Mouse (Mus musculus): ENCODE measurements at regions not wholly inside any gene's neighbourhood (a gene's known extent, or its start where the extent isn't known, plus 50 kb on each side); places are given as distances from the start of the nearest gene placed in this dataset.

GRCm38 (mm10) chr10:8136662-8137061, 180.6 kb upstream of the Tab2 start:
- no peak for TF ChIP-seq GATA1 (IDR thresholded peaks at IDR 0.05; ENCODE audit: low read length)

DNA sequence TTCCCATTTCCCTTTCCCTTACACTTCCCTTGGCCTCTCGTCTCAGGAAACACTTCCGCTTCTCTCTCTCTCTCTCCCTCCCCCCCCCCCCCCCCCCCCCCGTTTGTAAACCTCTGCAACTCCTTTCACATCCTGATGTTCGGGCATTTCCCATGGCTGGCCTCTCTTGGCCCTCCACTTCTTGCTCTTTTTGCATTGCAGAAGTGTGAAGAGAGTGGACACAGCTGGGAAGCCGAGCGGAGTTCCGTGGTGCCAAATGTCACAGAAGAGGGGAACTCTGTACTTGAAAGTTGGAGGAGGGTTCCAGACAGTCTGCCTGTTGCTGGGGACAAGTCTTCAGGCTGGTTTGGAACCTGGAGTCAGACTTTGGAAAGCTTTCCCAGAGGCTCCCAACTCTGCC, 179.2 kb upstream of the Tab2 start:
- no peak for TF ChIP-seq GATA1 (IDR thresholded peaks at IDR 0.05; ENCODE audit: low read length)

GRCm38 (mm10) chr10:8134398-8134797, 178.4 kb upstream of the Tab2 start:
- TF ChIP-seq GATA1 (IDR thresholded peaks at IDR 0.05; ENCODE audit: low read length): no peak

DNA sequence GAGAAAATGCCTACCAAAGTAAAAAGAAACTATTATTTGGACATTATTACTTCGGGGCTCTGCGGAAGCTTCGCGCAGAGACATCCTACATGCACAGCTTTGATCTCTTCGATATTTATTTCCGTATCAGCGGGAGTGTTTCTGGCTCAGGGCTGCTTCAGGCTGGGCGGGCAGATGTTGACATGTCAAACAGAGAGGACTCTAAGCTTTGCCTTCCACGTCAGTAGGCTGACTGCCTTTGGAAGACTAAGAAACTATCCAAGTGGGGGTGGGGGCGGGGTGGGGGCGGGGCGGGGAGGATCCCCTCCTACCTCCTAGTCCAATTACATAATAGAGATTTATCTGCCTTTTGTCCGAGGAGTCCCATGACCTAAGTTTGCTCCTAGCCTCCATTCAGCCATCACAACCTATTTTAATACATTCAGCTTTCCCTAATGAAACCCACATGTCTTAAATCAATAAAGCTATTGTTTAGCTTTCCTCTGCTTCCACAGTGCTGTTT, 177.5 kb upstream of the Tab2 start:
- no peak for TF ChIP-seq GATA1 (IDR thresholded peaks at IDR 0.05; ENCODE audit: low read length)

- no peak for TF ChIP-seq GATA1 (IDR thresholded peaks at IDR 0.05; ENCODE audit: low read length)
Observed at GRCm38 (mm10) chr10:8132795-8133194, 176.8 kb upstream of the Tab2 start.

GRCm38 (mm10) chr10:8130472-8131241, 174.6 kb upstream of the Tab2 start:
- peak; percentile 93 for TF ChIP-seq GATA1 (IDR thresholded peaks at IDR 0.05; ENCODE audit: low read length)

- TF ChIP-seq GATA1 (IDR thresholded peaks at IDR 0.05; ENCODE audit: low read length): no peak
Observed at GRCm38 (mm10) chr10:8130057-8130456, 174.0 kb upstream of the Tab2 start.

- TF ChIP-seq GATA1 (IDR thresholded peaks at IDR 0.05; ENCODE audit: low read length): no peak
Observed at GRCm38 (mm10) chr10:8124124-8124523, 168.1 kb upstream of the Tab2 start.

DNA sequence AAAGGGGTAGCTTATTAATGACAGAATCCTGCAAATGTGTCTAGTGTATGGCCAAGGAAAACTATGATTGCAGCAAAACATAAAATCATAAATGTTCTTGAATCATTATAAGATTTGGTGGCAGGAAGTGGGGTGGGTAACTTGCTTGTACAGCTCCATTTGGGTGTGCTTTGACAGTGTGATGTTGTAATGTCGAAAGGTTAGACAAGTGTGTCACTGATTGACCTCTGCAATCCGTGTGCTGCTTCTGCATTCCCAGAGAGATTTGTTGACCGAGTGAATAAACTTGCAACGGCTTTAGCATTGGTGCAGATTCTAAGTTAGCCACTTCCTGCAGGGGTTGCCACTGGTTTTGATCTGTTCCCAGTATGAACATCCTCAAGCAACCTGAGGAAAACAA, 165.9 kb upstream of the Tab2 start:
- no peak for TF ChIP-seq GATA1 (IDR thresholded peaks at IDR 0.05; ENCODE audit: low read length)

GRCm38 (mm10) chr10:8116821-8117220, 160.8 kb upstream of the Tab2 start:
- TF ChIP-seq GATA1 (IDR thresholded peaks at IDR 0.05; ENCODE audit: low read length): no peak

- no peak for TF ChIP-seq GATA1 (IDR thresholded peaks at IDR 0.05; ENCODE audit: low read length)
Observed at GRCm38 (mm10) chr10:8114530-8114929, 158.5 kb upstream of the Tab2 start.

DNA sequence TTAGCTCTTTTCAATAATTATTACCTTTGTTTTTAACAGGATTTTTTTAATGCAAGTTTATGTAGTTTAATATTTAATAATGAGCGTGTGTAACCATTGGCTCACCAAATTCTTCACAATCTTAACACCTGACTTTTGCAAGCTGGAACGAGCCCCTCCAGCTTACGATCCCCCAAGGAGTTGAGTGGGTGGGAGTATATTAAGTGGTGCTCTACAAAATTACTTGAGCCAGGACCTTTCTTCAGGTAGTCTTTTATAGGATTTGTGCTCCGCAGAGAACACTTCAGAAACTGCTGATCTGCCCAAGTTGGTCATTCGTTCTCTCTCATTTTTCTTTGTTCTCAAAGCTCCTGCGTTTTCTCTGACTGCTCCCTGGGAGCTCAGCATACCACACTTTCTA, 144.5 kb upstream of the Tab2 start:
- no peak for TF ChIP-seq GATA1 (IDR thresholded peaks at IDR 0.05; ENCODE audit: low read length)

- TF ChIP-seq GATA1 (IDR thresholded peaks at IDR 0.05; ENCODE audit: low read length): no peak
Observed at GRCm38 (mm10) chr10:8095924-8096323, 139.9 kb upstream of the Tab2 start.

- no peak for TF ChIP-seq GATA1 (IDR thresholded peaks at IDR 0.05; ENCODE audit: low read length)
Observed at GRCm38 (mm10) chr10:8095206-8095605, 139.2 kb upstream of the Tab2 start.

DNA sequence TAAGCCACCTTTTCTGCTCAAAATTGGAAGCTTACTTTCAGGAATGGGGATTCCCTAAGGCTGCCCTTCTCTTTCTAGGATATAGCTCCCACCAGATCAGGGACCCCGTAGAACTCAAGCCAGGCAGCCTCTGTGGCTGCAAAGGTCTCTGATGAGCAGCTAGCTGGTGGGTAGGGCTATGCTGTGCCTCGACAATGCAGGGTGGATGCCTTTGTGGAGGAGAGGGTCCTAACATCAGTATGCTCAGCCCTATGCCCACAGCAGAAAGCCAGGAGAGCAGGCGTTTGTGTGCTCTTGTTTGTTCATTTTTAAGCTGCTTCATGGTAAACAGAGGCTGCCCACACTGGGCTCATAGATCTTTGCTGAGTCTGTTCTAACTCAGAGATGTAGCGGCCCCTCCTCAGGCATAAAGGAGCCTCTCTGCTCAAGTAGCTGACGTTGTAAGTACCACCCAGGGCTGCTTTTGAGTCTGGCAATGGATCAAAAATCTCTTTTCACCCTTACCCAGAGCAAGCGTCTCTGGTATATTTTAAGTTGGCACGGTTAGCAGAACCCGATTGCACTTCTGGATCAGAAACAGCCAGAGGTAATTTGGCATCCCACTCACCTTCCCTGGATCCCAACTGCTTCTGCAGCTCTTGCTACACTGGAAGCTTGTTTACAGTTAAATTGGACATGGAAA, 136.0 kb upstream of the Tab2 start:
- TF ChIP-seq GATA1 (IDR thresholded peaks at IDR 0.05; ENCODE audit: low read length): no peak

- no peak for TF ChIP-seq GATA1 (IDR thresholded peaks at IDR 0.05; ENCODE audit: low read length)
Observed at GRCm38 (mm10) chr10:8089296-8089695, 133.3 kb upstream of the Tab2 start.

DNA sequence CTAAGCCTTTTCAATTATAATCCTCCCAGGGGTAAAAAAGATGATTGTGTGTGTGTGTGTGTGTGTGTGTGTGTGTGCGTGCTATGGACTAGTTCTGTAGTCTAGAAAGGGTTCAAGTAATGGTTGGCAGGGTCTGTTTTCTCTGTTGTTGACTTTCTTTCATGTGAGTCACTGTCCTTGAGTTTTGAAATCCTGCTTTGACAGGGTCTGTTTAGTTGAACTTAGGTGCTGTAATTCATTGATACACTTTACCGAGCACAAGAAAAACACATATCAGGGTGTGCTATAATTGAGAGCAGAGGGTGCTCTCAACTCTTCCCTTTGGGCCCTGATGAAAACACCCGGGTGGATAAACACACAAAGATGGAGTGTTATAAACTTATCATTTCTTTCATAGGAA, 132.7 kb upstream of the Tab2 start:
- no peak for TF ChIP-seq GATA1 (IDR thresholded peaks at IDR 0.05; ENCODE audit: low read length)

Data from G1E-ER4 (cell line).